Mouse (Mus musculus): ENCODE results near the gene A630023A22Rik. TPM values are rescaled to one million over a fixed set of nuclear protein-coding genes. Genes with fewer than 3 reads are reported as not detected.

The A630023A22Rik gene
- not detected in 3 replicates for total RNA-seq (2017)

GRCm38 (mm10) chr14:34102601-34103000 is at the start of gene A630023A22Rik:
Gene A630023A22Rik, minus strand, starts transcription at chr14:34102754.
- no peak for ATAC-seq (replicated peaks; ENCODE audit: insufficient number of reproducible peaks, low FRiP score, low TSS enrichment, poor library complexity, severe bottlenecking)

- no peak for ATAC-seq (replicated peaks; ENCODE audit: insufficient number of reproducible peaks, low FRiP score, low TSS enrichment, poor library complexity, severe bottlenecking)
These were observed 49.8 kb upstream of the A630023A22Rik start, which contains the start of gene Npy4r for GRCm38 (mm10) chr14:34152342-34152741. Gene Npy4r, minus strand, starts transcription at chr14:34152489.

GRCm38 (mm10) chr14:34142915-34143314 is 40.4 kb upstream of the A630023A22Rik start:
- ATAC-seq (replicated peaks; ENCODE audit: insufficient number of reproducible peaks, low FRiP score, low TSS enrichment, poor library complexity, severe bottlenecking): no peak

GRCm38 (mm10) chr14:34142316-34142715 is 39.8 kb upstream of the A630023A22Rik start:
- ATAC-seq (replicated peaks; ENCODE audit: insufficient number of reproducible peaks, low FRiP score, low TSS enrichment, poor library complexity, severe bottlenecking): no peak

GRCm38 (mm10) chr14:34139671-34140664 is 37.4 kb upstream of the A630023A22Rik start:
- no peak for ATAC-seq (replicated peaks; ENCODE audit: insufficient number of reproducible peaks, low FRiP score, low TSS enrichment, poor library complexity, severe bottlenecking)

- ATAC-seq (replicated peaks; ENCODE audit: insufficient number of reproducible peaks, low FRiP score, low TSS enrichment, poor library complexity, severe bottlenecking): no peak
These were observed 32.8 kb upstream of the A630023A22Rik start for GRCm38 (mm10) chr14:34135391-34135790.

GRCm38 (mm10) chr14:34131216-34131615 is 28.7 kb upstream of the A630023A22Rik start:
- ATAC-seq (replicated peaks; ENCODE audit: insufficient number of reproducible peaks, low FRiP score, low TSS enrichment, poor library complexity, severe bottlenecking): no peak

- no peak for ATAC-seq (replicated peaks; ENCODE audit: insufficient number of reproducible peaks, low FRiP score, low TSS enrichment, poor library complexity, severe bottlenecking)
These were observed 19.1 kb upstream of the A630023A22Rik start for GRCm38 (mm10) chr14:34121691-34122090.

GRCm38 (mm10) chr14:34120923-34121351 is 18.4 kb upstream of the A630023A22Rik start:
- no peak for ATAC-seq (replicated peaks; ENCODE audit: insufficient number of reproducible peaks, low FRiP score, low TSS enrichment, poor library complexity, severe bottlenecking)

- ATAC-seq (replicated peaks; ENCODE audit: insufficient number of reproducible peaks, low FRiP score, low TSS enrichment, poor library complexity, severe bottlenecking): no peak
These were observed 17.7 kb upstream of the A630023A22Rik start for GRCm38 (mm10) chr14:34120016-34120910.

GRCm38 (mm10) chr14:34119046-34119723 is 16.6 kb upstream of the A630023A22Rik start:
- ATAC-seq (replicated peaks; ENCODE audit: insufficient number of reproducible peaks, low FRiP score, low TSS enrichment, poor library complexity, severe bottlenecking): no peak

- no peak for ATAC-seq (replicated peaks; ENCODE audit: insufficient number of reproducible peaks, low FRiP score, low TSS enrichment, poor library complexity, severe bottlenecking)
These were observed 11.8 kb upstream of the A630023A22Rik start for GRCm38 (mm10) chr14:34114311-34114710.

- no peak for ATAC-seq (replicated peaks; ENCODE audit: insufficient number of reproducible peaks, low FRiP score, low TSS enrichment, poor library complexity, severe bottlenecking)
These were observed 5.0 kb upstream of the A630023A22Rik start for GRCm38 (mm10) chr14:34107594-34107993.

GRCm38 (mm10) chr14:34106389-34107062 is 4.0 kb upstream of the A630023A22Rik start:
- ATAC-seq (replicated peaks; ENCODE audit: insufficient number of reproducible peaks, low FRiP score, low TSS enrichment, poor library complexity, severe bottlenecking): no peak; the same call in 1 of the 2 replicates

GRCm38 (mm10) chr14:34104892-34105291 is 2.3 kb upstream of the A630023A22Rik start:
- ATAC-seq (replicated peaks; ENCODE audit: insufficient number of reproducible peaks, low FRiP score, low TSS enrichment, poor library complexity, severe bottlenecking): no peak

GRCm38 (mm10) chr14:34103855-34104254 is 1.3 kb upstream of the A630023A22Rik start:
- ATAC-seq (replicated peaks; ENCODE audit: insufficient number of reproducible peaks, low FRiP score, low TSS enrichment, poor library complexity, severe bottlenecking): no peak

GRCm38 (mm10) chr14:34096161-34096560 is 6.4 kb downstream of the A630023A22Rik start:
- ATAC-seq (replicated peaks; ENCODE audit: insufficient number of reproducible peaks, low FRiP score, low TSS enrichment, poor library complexity, severe bottlenecking): no peak

GRCm38 (mm10) chr14:34092856-34093255 is 9.7 kb downstream of the A630023A22Rik start:
- no peak for ATAC-seq (replicated peaks; ENCODE audit: insufficient number of reproducible peaks, low FRiP score, low TSS enrichment, poor library complexity, severe bottlenecking)

Measured in monocyte, adult 5-6 weeks (primary cell).